Mouse (Mus musculus): ENCODE results near the gene Hltf. TPM values are rescaled to one million over a fixed set of nuclear protein-coding genes. Genes with fewer than 3 reads are reported as not detected.

Gene Hltf
- polyA plus RNA-seq, 1 experiment from 2014 or later: 19.6 TPM

DNA sequence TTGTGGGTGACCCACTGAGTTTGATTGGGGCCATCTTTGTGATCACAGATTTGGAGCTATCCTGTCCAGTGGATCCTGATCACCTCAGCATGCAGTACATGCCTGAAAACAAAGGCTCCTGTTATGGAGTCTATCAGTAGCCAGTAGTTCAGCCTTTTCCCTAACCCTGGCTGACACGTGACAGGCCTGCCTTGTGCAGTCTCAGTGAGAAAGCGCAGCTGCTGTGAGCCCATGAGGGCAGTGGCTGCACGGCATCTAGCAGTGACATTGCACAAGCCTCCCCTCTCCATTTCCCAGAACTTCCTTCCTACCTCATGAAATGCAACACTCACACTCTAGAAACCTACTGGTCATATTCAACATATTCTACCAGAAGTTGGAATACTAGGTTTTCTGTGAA is 76.9 kb downstream of the Hltf start:
- H3K27ac ChIP-seq: no peak overlapping the region
- no peaks in the 10 kb centered on the region for H3K4me1 ChIP-seq
- H3K9me3 ChIP-seq: no peaks in the 10 kb centered on the region
- WGBS: 78% methylated on average over 3 of the region's 3 CpGs
- no peak for ATAC-seq (ENCODE audit: insufficient number of reproducible peaks, low FRiP score, low TSS enrichment, low read depth)
- no peak overlapping the region for H3K4me3 ChIP-seq
- H3K27me3 ChIP-seq: no peaks in the 10 kb centered on the region
- H3K4me2 ChIP-seq: no peak overlapping the region
- no peak overlapping the region for H3K9ac ChIP-seq
- no peaks in the 10 kb centered on the region for H3K36me3 ChIP-seq

DNA sequence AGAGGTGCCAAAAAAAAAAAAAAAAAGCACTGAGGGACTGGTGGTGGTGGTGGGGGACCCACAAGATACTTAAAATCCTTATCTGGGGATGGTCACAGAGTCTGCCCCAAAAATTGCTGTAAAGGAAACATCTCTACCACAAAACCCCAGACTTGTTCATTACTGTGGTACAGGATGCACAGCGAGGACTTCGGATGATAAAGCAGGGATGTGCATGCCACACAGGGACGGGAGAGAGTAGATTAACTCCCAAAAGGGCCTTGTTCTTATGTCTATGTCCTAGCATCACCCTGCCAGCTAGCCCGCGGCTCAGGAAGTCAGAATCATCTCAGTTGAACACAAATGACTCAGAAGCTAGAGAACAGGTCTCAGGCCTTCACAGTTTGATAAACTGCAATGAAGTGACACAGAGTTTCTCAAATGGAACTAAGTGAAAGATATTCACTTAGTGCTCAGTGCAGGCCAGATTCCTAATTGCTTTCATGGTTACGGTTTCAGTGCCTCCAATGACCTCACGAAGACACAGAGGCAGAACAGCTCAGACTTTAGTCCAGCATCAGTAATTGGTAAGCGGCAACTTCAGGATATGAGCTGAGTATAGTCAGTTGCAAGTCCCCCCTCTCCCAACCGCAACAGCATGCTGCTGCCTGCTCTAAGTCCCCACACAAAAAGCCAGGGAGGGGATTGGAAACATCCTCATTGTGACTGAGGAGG is 79.4 kb downstream of the Hltf start:
- 89% methylated on average over 9 of the region's 9 CpGs for WGBS
- no peak overlapping the region for H3K4me3 ChIP-seq

GRCm38 (mm10) chr3:20141240-20141639 is 83.6 kb downstream of the Hltf start:
- H3K9me3 ChIP-seq: no peaks in the 10 kb centered on the region
- H3K36me3 ChIP-seq: no peaks in the 10 kb centered on the region
- no peak overlapping the region for H3K27ac ChIP-seq
- no peak for ATAC-seq (ENCODE audit: insufficient number of reproducible peaks, low FRiP score, low TSS enrichment, low read depth)
- no peak overlapping the region for H3K9ac ChIP-seq
- no peaks in the 10 kb centered on the region for H3K27me3 ChIP-seq
- no peak overlapping the region for H3K4me3 ChIP-seq
- no peak overlapping the region for H3K4me2 ChIP-seq
- no peaks in the 10 kb centered on the region for H3K4me1 ChIP-seq

More for the DNA sequence above, 79.4 kb downstream of the Hltf start:
- no peak for ATAC-seq (ENCODE audit: insufficient number of reproducible peaks, low FRiP score, low TSS enrichment, low read depth)
- no peaks in the 10 kb centered on the region for H3K9me3 ChIP-seq
- no peaks in the 10 kb centered on the region for H3K27me3 ChIP-seq
- H3K9ac ChIP-seq: no peak overlapping the region
- H3K27ac ChIP-seq: no peak overlapping the region
- no peak overlapping the region for H3K4me2 ChIP-seq
- H3K36me3 ChIP-seq: no peaks in the 10 kb centered on the region
- no peaks in the 10 kb centered on the region for H3K4me1 ChIP-seq

DNA sequence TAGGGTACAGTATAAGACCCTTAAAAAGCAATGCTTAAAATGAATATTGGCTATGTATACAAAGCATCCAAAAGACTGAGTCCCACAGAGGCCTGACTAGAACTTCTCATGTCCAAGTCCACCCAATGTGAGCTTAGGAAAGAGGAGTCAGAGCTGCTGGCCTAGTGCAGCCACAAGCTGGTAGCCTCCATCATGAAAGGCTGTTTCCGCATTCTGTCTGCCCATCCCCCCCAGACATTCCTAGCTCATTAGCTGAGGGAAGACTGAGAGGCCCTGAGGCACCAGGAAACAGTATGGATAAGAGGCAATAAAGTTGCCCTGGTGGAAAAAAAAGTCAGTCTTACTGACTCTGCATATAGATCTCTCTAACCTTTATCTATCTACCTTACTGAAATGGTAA is 84.1 kb downstream of the Hltf start:
- Histone ChIP-seq H3K36me3 (no peaks in the 10 kb centered on the region), H3K9me3 (no peaks in the 10 kb centered on the region), H3K9ac (no peak overlapping the region), H3K4me2 (no peak overlapping the region), H3K27ac (no peak overlapping the region), H3K4me1 (no peaks in the 10 kb centered on the region), H3K4me3 (no peak overlapping the region), H3K27me3 (no peaks in the 10 kb centered on the region)
- no peak for ATAC-seq (ENCODE audit: insufficient number of reproducible peaks, low FRiP score, low TSS enrichment, low read depth)
- 11% methylated on average over 1 of the region's 1 CpGs for WGBS

DNA sequence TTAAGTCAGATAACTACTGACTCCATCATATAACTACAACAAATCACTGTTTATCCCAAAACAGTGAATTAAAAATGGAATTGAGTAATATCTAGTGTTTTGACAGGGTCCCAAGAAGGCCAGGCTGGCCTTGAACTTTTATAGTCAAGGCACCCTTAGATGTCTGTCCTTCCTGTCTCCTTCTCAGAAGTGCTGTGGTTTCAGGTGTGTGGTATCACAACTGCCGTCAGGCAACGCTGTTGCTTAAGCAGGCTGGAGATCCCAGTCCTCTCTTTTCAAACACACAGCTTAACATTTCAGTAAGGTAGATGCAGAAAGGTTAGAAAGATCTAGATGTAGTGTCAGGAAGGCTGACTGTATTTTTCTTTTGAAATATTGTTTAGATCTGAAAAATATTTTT is 84.5 kb downstream of the Hltf start:
- Histone ChIP-seq H3K9ac (no peak overlapping the region), H3K4me2 (no peak overlapping the region), H3K4me3 (no peak overlapping the region), H3K4me1 (no peaks in the 10 kb centered on the region), H3K36me3 (no peaks in the 10 kb centered on the region), H3K27me3 (no peaks in the 10 kb centered on the region), H3K9me3 (no peaks in the 10 kb centered on the region), H3K27ac (no peak overlapping the region)
- no peak for ATAC-seq (ENCODE audit: insufficient number of reproducible peaks, low FRiP score, low TSS enrichment, low read depth)
- WGBS: 68% methylated on average over 2 of the region's 2 CpGs

DNA sequence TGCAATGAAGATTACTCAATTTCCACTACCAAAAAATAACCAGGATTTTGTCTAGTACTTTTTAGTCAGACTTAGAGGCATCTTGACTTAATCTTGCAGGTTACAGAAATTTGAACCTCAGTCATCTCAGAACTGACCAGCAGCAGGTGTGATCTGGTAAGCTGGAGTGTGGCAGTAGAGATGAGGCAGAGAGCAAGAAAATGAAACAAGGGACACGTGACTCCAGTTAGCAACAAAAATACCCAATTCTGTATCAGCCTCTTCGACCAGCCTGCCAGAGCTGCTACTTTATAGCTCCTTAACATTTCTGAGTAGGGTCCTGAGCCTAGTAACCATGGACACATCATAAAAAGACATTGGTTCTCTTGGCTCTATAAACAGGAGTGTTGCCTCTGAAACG is 85.0 kb downstream of the Hltf start:
- H3K9ac ChIP-seq: no peak overlapping the region
- H3K27me3 ChIP-seq: no peaks in the 10 kb centered on the region
- 27% methylated on average over 3 of the region's 3 CpGs for WGBS
- no peak overlapping the region for H3K4me3 ChIP-seq
- no peaks in the 10 kb centered on the region for H3K36me3 ChIP-seq
- H3K4me2 ChIP-seq: no peak overlapping the region
- no peak overlapping the region for H3K27ac ChIP-seq
- no peaks in the 10 kb centered on the region for H3K9me3 ChIP-seq
- ATAC-seq (ENCODE audit: insufficient number of reproducible peaks, low FRiP score, low TSS enrichment, low read depth): no peak
- H3K4me1 ChIP-seq: no peaks in the 10 kb centered on the region

- H3K9ac ChIP-seq: no peak overlapping the region
- no peaks in the 10 kb centered on the region for H3K27me3 ChIP-seq
- no peak overlapping the region for H3K4me2 ChIP-seq
- 59% methylated on average over 3 of the region's 3 CpGs for WGBS
- H3K4me3 ChIP-seq: no peak overlapping the region
- H3K36me3 ChIP-seq: peaks cover 2% of the 10 kb centered on the region
- H3K9me3 ChIP-seq: no peaks in the 10 kb centered on the region
- no peaks in the 10 kb centered on the region for H3K4me1 ChIP-seq
- ATAC-seq (ENCODE audit: insufficient number of reproducible peaks, low FRiP score, low TSS enrichment, low read depth): no peak
- H3K27ac ChIP-seq: no peak overlapping the region
These were observed 86.1 kb downstream of the Hltf start for GRCm38 (mm10) chr3:20143726-20144125.

DNA sequence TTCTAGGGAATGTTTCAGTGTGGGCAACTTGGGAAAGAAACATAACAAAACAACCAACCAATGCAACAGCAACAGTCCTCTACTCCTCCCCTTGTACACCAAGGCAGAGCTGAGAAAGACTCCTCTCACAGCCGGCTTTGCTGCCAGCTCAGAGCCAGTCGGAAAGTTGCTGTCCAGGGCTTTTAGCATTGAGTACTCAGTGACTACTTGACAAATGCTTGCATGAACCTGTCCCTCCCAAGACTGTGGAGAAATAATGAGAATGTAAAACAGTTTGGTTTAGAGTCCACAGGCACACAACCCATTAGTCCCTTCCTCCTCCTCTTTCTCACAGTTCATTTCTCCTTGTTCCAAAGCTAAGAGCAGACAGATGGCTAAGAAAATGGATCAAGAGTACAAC is 86.8 kb downstream of the Hltf start:
- Histone ChIP-seq H3K4me1 (no peaks in the 10 kb centered on the region), H3K27ac (no peak overlapping the region), H3K4me3 (no peak overlapping the region), H3K9ac (no peak overlapping the region), H3K9me3 (no peaks in the 10 kb centered on the region), H3K4me2 (no peak overlapping the region), H3K27me3 (no peaks in the 10 kb centered on the region), H3K36me3 (peaks cover 7% of the 10 kb centered on the region)
- 10% methylated on average over 2 of the region's 2 CpGs for WGBS
- ATAC-seq (ENCODE audit: insufficient number of reproducible peaks, low FRiP score, low TSS enrichment, low read depth): no peak

- no peak for ATAC-seq (ENCODE audit: insufficient number of reproducible peaks, low FRiP score, low TSS enrichment, low read depth)
- WGBS: 32% methylated on average over 1 of the region's 1 CpGs
- Histone ChIP-seq H3K4me3 (no peak overlapping the region), H3K9me3 (no peaks in the 10 kb centered on the region), H3K36me3 (peaks cover 7% of the 10 kb centered on the region), H3K27me3 (no peaks in the 10 kb centered on the region), H3K4me1 (no peaks in the 10 kb centered on the region), H3K27ac (no peak overlapping the region), H3K9ac (no peak overlapping the region), H3K4me2 (no peak overlapping the region)
These were observed 88.1 kb downstream of the Hltf start for GRCm38 (mm10) chr3:20145696-20146113.

DNA sequence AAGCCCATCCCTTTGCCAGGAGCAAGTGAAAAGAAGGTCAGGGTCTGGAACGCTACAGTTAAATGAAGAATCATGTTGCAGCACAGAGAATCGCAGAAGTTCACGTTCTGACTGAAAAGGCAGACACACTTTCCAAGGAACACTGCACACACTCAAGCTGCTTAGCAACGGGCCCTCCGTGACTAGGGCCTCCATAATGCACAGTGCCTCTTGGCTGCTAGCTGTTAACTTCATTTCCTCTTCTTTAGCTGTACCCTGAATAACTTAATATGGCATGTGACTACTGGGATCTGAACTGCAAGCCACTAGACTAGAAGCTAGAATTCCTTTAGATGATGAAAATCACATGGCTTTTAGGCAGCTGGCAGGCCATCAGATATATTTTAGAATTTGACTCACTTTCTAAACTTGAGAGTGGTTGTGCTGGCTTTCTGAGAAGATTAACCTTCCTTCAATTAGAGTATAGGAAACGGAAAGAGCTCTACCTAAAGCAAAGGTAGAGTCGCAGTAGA is 89.3 kb downstream of the Hltf start:
- Histone ChIP-seq H3K4me2 (no peak overlapping the region), H3K4me1 (no peaks in the 10 kb centered on the region), H3K36me3 (peaks cover 7% of the 10 kb centered on the region), H3K4me3 (no peak overlapping the region), H3K9ac (no peak overlapping the region), H3K27ac (0 out of 2 replicates have a peak overlapping the region, but pooled peaks have one; percentile 27), H3K27me3 (no peaks in the 10 kb centered on the region), H3K9me3 (no peaks in the 10 kb centered on the region)
- ATAC-seq (ENCODE audit: insufficient number of reproducible peaks, low FRiP score, low TSS enrichment, low read depth): no peak
- 34% methylated on average over 7 of the region's 7 CpGs for WGBS

DNA sequence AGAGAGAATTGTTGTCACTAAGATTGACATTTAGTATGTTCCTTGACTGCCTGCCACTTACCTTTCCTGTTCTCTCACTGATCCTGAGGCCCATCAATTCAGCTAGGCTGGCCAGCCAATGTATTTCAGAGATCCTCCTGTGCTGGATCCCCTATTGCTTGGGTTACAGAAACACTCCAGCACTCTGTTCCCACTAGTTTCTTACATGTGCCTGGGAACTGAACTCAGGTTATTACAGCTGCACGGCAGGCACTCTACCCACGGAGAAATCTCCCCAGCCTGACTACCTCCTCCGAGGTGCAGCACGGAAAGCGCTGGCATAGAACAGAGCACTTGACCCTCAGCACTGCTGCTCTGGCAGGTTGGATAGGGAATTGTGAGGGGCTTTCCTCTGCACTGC is 90.0 kb downstream of the Hltf start:
- H3K4me3 ChIP-seq: no peak overlapping the region
- WGBS: 70% methylated on average over 5 of the region's 5 CpGs
- ATAC-seq (ENCODE audit: insufficient number of reproducible peaks, low FRiP score, low TSS enrichment, low read depth): no peak

GRCm38 (mm10) chr3:20150511-20150910 is 92.9 kb downstream of the Hltf start:
- H3K27ac ChIP-seq: no peak overlapping the region
- H3K27me3 ChIP-seq: no peaks in the 10 kb centered on the region
- H3K36me3 ChIP-seq: peaks cover 7% of the 10 kb centered on the region
- no peak overlapping the region for H3K4me2 ChIP-seq
- no peaks in the 10 kb centered on the region for H3K9me3 ChIP-seq
- no peak overlapping the region for H3K4me3 ChIP-seq
- ATAC-seq (ENCODE audit: insufficient number of reproducible peaks, low FRiP score, low TSS enrichment, low read depth): no peak
- no peak overlapping the region for H3K9ac ChIP-seq
- WGBS: 88% methylated on average over 2 of the region's 2 CpGs
- peaks cover 5% of the 10 kb centered on the region; the same call in 1 of the 2 replicates for H3K4me1 ChIP-seq

More for the DNA sequence above, 90.0 kb downstream of the Hltf start:
- Histone ChIP-seq H3K9ac (no peak overlapping the region), H3K9me3 (no peaks in the 10 kb centered on the region), H3K36me3 (peaks cover 7% of the 10 kb centered on the region), H3K27ac (no peak overlapping the region), H3K4me2 (no peak overlapping the region), H3K4me1 (no peaks in the 10 kb centered on the region), H3K27me3 (no peaks in the 10 kb centered on the region)

Measured in limb, embryonic 15.5 days (tissue).